Mouse (Mus musculus) liver, adult 2 months (tissue): Measurements from ENCODE around the gene Jarid2. TPM values are rescaled to one million over a fixed set of nuclear protein-coding genes. Genes with fewer than 3 reads are reported as not detected.

Experiments
- DNase-seq: peaks from one replicate; pipeline ENCODE4 v3.0.0-alpha.2; 2011; ENCODE audit warnings: low read depth, low spot score; ENCODE audit errors: extremely low read depth
- H3K27ac ChIP-seq: fragments of 200-500 bp; replicated peaks from 2 replicates; pipeline ENCODE4 v1.5.1; 2012; ENCODE audit warnings: low read depth, mild to moderate bottlenecking, control low read depth, inconsistent platforms, low read length; ENCODE audit not compliant: insufficient read depth
- H3K27me3 ChIP-seq: fragments of 200-500 bp; 2 replicates; pipeline ENCODE4 v1.6.1; 2012; ENCODE audit warnings: mild to moderate bottlenecking, moderate library complexity, low read length, inconsistent platforms; ENCODE audit not compliant: control insufficient read depth, insufficient read depth
- H3K36me3 ChIP-seq: fragments of 200-500 bp; 2 replicates; pipeline ENCODE4 v1.6.1; 2012; ENCODE audit warnings: low read length, inconsistent platforms; ENCODE audit not compliant: control insufficient read depth, insufficient read depth
- H3K4me1 ChIP-seq: fragments of 200-500 bp; 2 replicates; pipeline ENCODE4 v1.6.1; 2011; ENCODE audit warnings: low read length; ENCODE audit not compliant: control insufficient read depth, insufficient read depth
- H3K4me3 ChIP-seq: fragments of 200-500 bp; 2 replicates; pipeline ENCODE4 v1.5.1; 2011; ENCODE audit warnings: low read depth, mild to moderate bottlenecking, control low read depth, low read length, moderate library complexity; ENCODE audit not compliant: insufficient read depth
- H3K79me2 ChIP-seq: fragments of 200-500 bp; 2 replicates; pipeline ENCODE4 v1.6.1; 2012; ENCODE audit warnings: inconsistent platforms, mild to moderate bottlenecking, low read length, moderate library complexity; ENCODE audit not compliant: control insufficient read depth, insufficient read depth
- H3K9ac ChIP-seq: fragments of 200-500 bp; 2 replicates; pipeline ENCODE4 v1.6.1; 2012; ENCODE audit warnings: low read depth, mild to moderate bottlenecking, control low read depth, inconsistent platforms, low read length
- CTCF ChIP-seq: fragments of 200-500 bp; IDR thresholded peaks from 2 replicates; pipeline ENCODE4 v1.5.1; 2011; ENCODE audit warnings: low read depth, low read length, control low read depth
- POLR2A ChIP-seq: fragments of 200-500 bp; IDR thresholded peaks from 2 replicates; pipeline ENCODE4 v1.6.1; 2011; ENCODE audit warnings: low read length, control low read depth; ENCODE audit not compliant: insufficient read depth; ENCODE audit errors: extremely low read depth
- WGBS: fragments of 180-500 bp; shearing (Covaris S2); methylation state at CpG from one replicate; pipeline ENCODE4 v1.1.7; 2018; 5-methylcytosine and 5-hydroxymethylcytosine counted together
- polyA plus RNA-seq: library from polyadenylated mRNA; depleted of rRNA; stranded (reverse); fragments of >200 nt; gene quantifications from 2 replicates; pipeline ENCODE4 v1.2.3, GENCODE M21; 2012
- total RNA-seq: library from RNA; depleted of rRNA; stranded (reverse); fragments of >200 nt; gene quantifications from 2 replicates; pipeline ENCODE4 v1.2.3, GENCODE M21; 2014

Jarid2 gene
- total and polyA plus RNA-seq, 2 experiments, result 2.9 to 5.7 TPM

DNA sequence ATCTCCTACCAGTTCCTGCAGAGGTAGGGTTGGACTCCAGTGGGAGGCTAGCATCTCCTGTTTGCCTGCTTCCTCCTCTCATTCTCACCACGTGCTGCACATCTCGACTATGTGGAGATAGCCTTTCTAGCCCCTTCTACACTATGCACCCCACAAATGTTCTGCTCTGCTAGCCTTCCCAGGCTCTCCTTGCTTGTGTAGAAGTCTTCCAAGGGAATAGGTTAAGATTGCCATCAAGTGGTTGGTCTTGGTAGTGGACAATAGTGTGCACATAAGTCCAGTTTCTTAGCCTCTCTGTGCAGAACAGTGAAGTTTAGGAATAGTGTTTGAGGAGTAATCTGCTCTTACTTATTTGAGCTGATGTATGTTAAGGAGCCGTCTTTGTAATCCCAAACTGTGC lies 104.1 kb downstream of the Jarid2 start:
- Histone ChIP-seq H3K4me3 (no peak overlapping the region), H3K27ac (no peak overlapping the region), H3K79me2 (peaks cover 15% of the 10 kb centered on the region; the same call in 1 of the 2 replicates), H3K9ac (no peak overlapping the region), H3K27me3 (no peaks in the 10 kb centered on the region), H3K4me1 (no peaks in the 10 kb centered on the region; the same call in 1 of the 2 replicates), H3K36me3 (no peaks in the 10 kb centered on the region)
- TF ChIP-seq POLR2A (no peak), CTCF (no peak)
- WGBS, result 59% methylated on average over 3 of the region's 3 CpGs
- DNase-seq, result peak; percentile 45

DNA sequence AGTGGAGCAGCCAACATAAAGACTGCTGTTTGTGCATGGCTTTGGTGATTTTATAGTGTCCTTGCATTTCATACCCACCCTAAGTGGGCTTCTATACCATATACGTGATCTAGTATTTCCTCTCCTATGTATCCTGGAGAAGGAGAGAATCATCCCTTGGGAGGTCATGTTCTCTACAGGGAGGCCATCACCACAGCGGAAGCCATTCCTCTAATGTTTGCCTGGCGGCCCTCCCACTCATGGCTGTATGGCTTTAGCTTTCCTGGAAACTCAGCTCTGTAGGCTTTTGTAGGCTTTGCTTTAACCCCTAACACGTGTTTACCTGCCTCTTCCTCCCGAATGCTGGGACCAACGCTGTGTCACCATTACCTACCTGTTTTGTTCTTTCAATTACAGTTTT lies 108.2 kb downstream of the Jarid2 start:
- Histone ChIP-seq H3K4me3 (no peak overlapping the region), H3K27ac (no peak overlapping the region), H3K79me2 (peaks cover 16% of the 10 kb centered on the region; the same call in 1 of the 2 replicates), H3K4me1 (peaks cover 3% of the 10 kb centered on the region; the same call in 1 of the 2 replicates), H3K9ac (no peak overlapping the region), H3K27me3 (no peaks in the 10 kb centered on the region), H3K36me3 (no peaks in the 10 kb centered on the region)
- WGBS, result 82% methylated on average over 6 of the region's 6 CpGs
- TF ChIP-seq CTCF (no peak), POLR2A (no peak)
- DNase-seq, result no peak

DNA sequence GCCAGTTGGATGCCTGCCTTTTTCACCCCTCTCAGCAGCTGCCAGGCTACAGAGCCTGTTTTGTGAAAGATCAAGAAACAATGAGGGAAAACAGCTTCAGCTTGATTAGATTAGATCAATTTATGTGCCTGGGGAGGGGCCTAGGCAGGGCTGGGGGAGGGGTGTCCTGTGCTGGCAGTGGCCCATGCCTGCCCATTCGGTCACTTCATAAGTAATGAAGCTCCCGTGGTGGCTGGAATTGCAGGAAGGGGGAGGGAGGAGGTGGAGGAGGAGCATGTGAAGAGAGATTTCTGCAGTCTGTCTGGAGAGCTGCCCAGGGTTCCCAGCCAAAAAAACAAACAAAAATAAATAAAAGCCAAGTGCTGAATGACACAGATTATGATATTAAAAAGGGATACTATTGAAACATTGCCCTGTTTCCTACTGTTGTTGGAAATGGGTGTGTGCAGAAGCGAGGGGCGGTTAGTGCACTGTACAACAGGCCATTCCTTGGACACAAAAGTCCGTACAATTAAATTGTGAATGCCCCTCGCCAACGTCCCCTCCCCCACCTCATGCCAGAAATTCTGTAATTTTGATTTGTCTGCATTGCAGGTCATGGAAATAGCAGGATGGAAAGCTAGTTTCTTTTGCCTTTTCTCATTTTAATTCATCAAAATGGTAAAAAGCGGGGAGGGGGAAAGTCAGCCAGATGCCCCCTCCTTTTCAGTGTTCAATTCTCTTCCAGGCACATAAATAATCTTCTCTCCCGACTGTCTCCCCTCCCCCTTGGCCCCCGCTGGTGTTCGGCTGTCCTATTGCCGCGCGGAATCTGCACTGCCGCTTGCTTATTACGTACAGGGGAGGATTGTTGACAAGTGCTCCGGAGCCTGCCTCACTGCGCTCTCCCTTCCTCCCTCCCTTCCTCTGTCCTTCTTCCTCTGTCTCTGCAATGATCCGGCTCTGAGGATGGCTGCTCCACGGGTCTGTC lies 110.9 kb downstream of the Jarid2 start:
- TF ChIP-seq POLR2A (no peak), CTCF (no peak)
- Histone ChIP-seq H3K79me2 (peaks cover 7% of the 10 kb centered on the region; the same call in 1 of the 2 replicates), H3K4me3 (peak overlapping the region; percentile 33), H3K36me3 (no peaks in the 10 kb centered on the region), H3K27me3 (no peaks in the 10 kb centered on the region), H3K4me1 (peaks cover 3% of the 10 kb centered on the region; the same call in 1 of the 2 replicates), H3K27ac (peak overlapping the region; percentile 40), H3K9ac (0 out of 2 replicates have a peak overlapping the region, but pooled peaks have one; percentile 6)
- peak; percentile 94 for DNase-seq
- 6% methylated on average over 20 of the region's 20 CpGs for WGBS

DNA sequence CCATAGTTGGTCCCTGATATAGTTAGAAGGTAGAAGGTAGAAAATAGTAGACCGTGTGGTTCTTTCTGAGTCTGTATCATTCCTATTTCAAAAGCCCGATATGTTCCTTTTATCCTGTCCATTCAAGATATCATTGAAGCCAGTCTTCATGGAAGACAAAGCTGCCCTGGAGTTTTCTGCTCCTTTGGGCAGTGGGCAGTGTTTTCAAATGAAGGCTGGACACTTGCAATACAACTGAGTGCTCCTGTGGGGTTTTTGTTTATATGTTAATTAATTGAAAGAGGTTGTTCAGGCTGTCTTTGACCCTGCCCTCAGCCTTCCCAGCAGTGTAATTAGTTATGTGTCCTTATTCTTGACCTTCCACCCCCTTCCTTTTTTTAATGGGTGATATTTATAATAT lies 122.2 kb downstream of the Jarid2 start:
- Histone ChIP-seq H3K9ac (no peak overlapping the region), H3K4me1 (peaks cover 1% of the 10 kb centered on the region; the same call in 1 of the 2 replicates), H3K36me3 (peaks cover 2% of the 10 kb centered on the region; the same call in 1 of the 2 replicates), H3K27ac (no peak overlapping the region), H3K79me2 (peaks cover 18% of the 10 kb centered on the region; the same call in 1 of the 2 replicates), H3K4me3 (no peak overlapping the region), H3K27me3 (no peaks in the 10 kb centered on the region)
- no peak for DNase-seq
- TF ChIP-seq POLR2A, result no peak
- TF ChIP-seq CTCF, result no peak
- WGBS, result 91% methylated on average over 2 of the region's 2 CpGs

DNA sequence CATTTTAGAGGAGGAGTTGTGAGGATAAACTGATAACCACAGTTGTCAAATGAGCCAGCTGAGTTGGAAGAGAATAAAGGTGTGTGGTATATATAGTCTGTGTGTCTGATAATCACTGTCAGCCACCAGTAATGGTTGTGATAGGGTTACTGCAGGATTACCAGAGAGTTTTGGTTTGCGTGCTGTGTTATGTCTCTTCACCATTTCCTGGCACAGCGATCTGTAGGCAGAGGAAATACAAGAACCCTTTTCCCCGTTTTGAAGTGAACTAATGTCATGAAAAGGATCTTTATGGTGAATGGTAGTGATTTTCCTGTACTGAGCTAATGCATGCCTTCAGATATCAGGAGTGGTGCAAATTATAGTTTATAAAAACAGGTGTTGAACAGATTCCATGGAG lies 122.8 kb downstream of the Jarid2 start:
- no peak overlapping the region for H3K4me3 ChIP-seq
- 77% methylated on average over 3 of the region's 3 CpGs for WGBS
- DNase-seq, result no peak
- peaks cover 1% of the 10 kb centered on the region; the same call in 1 of the 2 replicates for H3K4me1 ChIP-seq
- H3K79me2 ChIP-seq, result peaks cover 16% of the 10 kb centered on the region; the same call in 1 of the 2 replicates
- no peak overlapping the region for H3K27ac ChIP-seq
- H3K27me3 ChIP-seq, result no peaks in the 10 kb centered on the region
- no peak overlapping the region for H3K9ac ChIP-seq
- H3K36me3 ChIP-seq, result peaks cover 2% of the 10 kb centered on the region; the same call in 1 of the 2 replicates
- TF ChIP-seq CTCF (no peak), POLR2A (no peak)
